Mouse (Mus musculus): ENCODE measurements around the gene Corin.

Corin gene

DNA sequence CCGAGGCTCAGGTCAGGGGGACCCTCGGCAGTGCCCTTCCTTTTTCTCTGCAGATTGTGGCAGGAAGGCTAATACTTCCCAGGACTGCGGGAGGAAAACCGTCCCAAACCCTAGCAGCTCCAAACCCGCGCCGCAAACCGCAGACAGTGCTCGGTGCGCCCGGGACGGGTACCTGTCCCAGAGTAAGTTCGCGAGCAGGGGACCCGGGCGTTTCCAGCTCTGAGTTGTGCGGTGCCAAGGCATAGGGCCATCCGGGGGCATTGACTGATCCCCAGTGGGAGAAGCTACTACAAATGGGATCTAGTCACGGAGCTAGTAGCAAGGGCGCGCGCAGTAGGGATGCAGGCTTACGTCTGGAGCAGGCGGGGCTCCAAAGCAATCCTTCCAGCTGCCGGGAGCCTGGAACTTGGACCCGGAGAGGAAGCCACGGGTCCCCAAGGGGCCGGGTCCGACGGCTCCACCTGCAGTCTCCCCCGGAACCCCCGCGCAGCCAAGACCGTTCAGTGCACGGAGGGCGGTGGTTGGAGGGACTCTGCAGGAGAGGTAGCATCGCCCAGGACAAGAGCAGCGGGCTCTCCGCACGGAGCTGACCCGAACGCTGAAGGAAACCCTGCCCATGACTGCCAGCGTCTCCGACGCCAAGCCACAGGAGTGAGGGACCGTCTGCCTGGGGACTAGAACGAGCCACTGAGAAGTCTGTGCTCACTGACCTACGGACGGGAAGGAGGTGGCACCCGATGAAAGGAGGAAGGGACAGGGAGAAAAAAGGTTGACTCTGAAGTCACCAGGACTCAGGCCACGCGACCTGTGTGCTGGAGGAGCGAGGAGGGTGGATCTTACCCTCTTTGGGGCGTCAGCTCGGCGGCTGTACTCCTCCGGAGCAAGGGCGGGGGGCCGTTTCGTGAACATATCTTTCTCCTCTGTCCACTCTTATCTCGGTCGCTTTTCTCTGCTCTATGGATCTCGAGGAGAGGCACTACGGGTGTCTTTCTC, at the start of gene Corin:
Gene Corin, minus strand, starts transcription at position 943 of the 993 bp plus-strand sequence.
- DNase-seq (ENCODE audit: low spot score), result no peak

DNA sequence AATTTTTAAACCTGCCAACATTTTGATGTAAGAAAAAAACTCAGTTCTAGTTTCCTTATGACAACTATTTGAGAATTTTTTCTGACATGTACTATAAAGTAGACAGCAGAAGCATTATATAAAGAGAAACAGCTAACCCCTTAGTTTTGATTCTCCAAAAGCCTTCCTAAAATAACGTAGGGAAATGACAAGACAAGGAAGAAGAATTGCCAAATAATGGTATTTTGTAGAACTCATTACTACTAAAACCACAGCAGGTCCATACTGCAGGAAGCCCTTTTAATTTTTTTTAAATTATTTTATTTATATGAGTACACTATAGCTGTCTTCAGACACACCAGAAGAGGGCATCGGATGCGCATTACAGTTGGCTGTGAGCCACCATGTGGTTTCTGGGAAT, 46.9 kb upstream of the Corin start:
- no peak for DNase-seq (ENCODE audit: low spot score)

DNA sequence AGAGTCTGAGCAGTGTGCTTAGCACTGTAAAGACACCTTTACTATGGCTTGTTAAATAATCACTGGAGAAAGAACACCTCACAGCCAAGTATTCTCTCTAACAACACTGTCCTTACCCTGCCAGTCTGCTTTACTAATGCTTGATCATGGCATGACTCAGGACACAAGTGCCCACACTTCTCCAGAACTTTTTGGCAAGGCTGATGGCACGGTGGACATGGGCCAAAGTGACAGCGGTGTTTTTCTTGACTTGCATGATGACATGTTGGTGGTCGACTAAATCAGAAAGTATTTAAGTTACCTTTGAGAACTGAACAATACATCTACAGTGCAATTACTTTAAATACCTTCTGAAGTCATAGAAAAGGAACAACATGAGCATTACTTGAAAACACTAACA, 24.6 kb upstream of the Corin start:
- DNase-seq (ENCODE audit: low spot score), result no peak

DNA sequence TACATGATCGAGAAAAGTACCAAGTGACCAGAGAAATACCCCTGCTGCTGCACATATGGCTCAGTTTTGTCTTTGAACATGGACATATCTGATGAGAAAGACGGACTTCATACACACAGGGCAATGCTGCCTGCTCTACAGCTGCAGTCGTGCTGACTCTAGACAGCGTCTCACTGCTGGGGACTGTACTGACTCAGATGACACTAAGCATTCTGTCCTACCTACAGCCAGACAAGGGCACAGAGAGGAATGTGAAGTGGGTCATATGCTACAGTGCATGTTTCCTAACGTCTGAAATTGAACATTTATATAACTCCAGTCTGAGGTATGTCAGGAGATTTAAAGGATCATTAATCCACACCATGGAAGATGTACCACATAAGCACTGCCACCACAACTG, 9.5 kb upstream of the Corin start:
- no peak for DNase-seq (ENCODE audit: low spot score)

DNA sequence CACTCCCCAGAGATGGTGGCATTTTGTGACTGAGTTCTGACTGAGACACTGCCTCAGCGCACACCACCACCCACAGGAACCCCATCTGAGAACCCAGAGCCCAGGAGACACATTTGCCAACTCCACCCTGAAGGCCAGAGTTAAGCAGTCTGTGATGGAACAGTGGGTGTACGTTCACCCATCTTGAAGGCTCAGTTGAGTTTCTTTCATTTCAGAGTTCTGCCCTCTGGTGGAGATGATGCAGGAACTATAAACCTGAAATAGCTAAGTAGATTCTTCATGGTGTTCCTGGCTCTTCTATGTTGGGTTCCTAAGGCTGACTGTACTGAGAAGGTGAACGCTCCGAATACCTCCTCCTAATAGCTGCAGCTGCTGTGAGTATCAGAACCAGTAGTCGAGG, 1.5 kb upstream of the Corin start:
- DNase-seq (ENCODE audit: low spot score), result no peak

DNA sequence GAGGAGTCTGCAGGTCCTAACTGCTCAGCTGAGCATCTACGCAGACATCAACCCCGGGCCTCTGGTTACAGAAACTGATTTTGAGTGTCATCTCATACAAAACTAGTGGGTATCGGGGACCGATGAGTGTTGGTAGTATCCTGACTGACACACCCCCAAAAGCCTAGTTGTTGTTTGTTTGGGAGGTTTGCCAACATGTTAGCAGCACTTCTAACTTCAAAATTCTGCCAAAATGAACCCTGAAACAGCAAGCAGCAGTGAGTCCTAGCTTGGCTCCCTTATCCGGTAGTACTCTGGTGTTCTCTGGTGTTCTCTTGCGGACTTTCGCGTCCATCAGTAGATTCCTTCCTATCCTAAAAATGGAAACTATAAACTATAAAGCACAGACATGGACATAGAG, 1.5 kb downstream of the Corin start:
- DNase-seq (ENCODE audit: low spot score), result no peak

DNA sequence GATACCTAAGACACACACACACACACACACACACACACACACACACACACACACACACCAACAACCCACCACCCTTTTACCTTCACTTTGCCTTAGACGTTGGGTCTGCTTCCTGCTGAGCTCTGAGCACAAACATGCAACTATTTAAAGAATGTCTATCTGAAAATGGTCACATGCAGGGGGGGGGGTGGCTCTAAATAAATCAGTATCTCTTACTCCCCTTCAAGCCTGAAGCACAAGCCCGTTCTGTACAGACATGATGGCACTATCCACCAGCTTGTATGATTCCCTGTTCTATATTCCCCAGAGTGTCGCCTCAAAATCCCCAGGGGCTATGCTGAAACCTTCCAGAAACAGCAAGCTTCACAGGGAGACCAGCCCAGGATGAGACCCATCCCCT, 2.5 kb downstream of the Corin start:
- DNase-seq (ENCODE audit: low spot score), result no peak

DNA sequence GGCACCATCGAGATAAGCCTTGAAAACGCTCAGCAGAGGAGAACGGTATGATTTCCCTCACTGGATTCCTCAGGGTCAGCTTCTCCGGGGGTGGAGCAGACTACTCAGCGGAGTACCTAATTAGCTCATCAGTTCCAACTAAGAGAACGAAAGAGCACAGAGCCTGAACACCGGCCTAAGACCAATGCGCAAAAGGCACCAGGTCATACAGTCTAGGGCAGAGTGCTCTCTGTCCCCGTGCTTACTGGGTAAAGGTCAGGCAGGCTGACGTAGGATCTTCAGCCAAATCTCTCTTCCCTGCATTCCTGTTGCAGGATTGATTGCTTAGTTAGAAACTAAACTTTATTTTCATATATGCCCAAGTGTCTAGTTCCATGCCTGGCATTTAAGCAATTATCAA, 6.0 kb downstream of the Corin start:
- no peak for DNase-seq (ENCODE audit: low spot score)

DNA sequence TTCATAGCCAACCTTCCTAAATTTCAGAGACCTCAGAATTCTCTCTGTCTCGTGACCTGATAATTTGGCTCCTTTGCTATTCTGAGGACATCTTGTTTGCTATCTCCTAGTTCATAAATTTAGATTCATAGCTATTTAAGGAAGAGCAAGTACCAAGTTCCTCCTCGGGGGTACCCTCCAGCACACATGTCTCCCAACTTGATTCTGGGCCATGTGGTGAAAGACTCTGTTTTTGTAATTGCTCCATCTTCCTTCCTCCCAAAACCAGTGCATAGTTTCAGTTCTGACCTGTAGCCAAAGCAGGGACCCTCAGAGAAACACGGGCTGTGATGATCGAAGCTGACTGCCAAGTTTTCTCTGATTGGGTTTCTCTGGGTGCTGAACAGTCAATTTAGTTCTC, 7.5 kb downstream of the Corin start:
- no peak for DNase-seq (ENCODE audit: low spot score)

DNA sequence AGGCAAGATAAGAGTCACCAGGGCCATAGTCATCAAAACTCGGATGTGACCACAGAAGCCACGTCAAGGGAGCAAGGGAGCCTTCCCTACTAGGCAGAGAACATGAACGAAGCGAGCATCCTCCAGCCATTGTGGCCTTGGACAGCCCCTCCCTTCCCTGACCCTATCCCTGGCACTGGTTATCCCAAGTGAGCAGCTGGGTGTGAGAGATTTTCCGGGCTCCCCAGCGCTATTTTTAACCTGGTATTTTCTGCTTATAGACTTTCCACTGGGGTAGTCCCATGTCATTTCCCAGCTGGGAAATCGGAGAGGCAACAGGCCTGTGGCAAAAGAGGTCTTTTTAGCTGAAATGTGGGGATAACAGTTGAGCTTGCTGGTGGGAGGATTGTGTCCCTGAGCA, 10.4 kb downstream of the Corin start:
- no peak for DNase-seq (ENCODE audit: low spot score)

DNA sequence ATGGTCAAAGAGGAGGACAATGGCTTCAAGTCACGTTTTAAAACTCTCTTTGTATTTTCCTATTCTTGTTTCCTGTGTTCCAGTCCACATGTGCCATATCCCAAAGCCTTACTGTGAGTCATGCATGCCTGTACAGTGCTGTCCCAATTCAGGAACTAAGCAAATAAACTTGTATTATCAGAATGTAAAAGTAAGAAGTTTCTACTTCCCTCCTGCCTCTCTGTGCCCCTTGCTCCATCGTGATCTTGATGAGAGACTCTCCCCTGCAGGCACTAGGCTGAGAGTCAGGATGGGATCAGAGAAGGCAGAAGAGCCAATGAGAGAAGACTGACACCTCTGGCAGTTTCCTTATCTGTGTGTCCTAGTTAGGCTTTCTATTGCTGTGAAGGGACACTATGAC, 13.0 kb downstream of the Corin start:
- DNase-seq (ENCODE audit: low spot score), result no peak

DNA sequence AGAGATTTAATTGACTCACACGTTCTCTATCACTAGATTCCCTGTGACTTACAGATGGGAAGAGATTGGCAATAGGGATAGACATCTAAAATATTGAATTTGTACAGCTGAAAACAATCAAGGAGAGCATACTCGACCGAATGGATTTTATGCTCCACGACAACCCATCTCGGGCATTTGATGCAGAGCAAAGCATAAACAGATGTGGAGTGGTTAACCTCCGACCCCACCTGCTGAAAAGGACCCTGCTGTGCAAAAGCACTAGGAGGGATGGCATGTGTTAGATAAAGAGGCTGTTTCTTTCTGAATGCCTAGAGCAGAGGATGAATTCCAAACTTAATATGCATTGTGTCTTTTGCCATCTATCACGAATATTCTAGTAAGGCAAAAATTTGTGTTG, 23.8 kb downstream of the Corin start:
- no peak for DNase-seq (ENCODE audit: low spot score)

DNA sequence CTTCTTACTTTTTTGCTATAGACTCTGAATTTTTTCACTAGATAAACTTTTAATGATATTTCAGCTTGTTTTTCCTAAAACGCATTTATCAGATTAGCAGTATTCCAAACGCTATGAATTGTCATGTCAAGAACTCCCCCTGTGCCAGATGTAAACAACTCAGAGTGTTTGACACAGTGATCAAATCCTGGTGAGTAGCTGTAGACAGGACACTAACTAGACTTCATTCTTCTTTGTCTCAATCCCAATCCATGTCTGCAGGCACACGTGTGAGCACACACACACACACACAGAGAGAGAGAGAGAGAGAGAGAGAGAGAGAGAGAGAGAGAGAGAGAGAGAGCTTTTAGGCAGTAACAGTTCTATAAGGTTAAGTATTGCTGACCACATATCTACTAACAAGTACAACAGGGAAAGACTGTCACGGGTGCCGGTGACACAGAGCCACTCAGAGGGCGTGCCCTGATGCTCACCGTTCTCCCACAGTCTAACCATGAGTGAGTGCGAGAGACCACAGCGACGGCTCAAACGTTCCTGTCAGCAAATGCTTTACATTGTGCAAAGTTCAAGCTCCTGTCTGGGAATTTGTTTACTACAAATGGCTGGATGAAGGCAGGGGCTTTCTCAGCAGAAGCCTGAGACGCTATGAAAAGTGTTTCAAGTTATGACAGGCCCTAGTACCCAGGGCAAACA, 31.8 kb downstream of the Corin start:
- DNase-seq (ENCODE audit: low spot score), result no peak

DNA sequence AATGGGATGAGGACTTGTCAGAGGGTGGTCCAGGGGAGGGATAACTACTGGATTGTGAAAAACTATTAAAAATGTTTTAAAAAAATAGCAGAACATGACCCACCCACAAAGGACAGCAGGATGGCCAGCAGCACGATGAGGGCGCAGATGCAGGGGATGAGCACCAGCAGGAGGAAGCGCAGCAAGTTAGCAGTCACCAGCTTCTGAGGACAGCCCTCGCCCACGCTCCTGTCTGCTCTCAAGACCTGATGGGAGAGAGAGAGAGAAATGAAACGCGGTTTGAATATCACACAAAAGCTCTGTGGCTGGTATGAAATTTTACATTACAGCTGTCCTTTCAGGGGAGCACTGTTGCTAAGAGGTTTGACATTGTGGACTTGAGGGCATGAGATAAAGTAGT, 32.5 kb downstream of the Corin start:
- no peak for DNase-seq (ENCODE audit: low spot score)

DNA sequence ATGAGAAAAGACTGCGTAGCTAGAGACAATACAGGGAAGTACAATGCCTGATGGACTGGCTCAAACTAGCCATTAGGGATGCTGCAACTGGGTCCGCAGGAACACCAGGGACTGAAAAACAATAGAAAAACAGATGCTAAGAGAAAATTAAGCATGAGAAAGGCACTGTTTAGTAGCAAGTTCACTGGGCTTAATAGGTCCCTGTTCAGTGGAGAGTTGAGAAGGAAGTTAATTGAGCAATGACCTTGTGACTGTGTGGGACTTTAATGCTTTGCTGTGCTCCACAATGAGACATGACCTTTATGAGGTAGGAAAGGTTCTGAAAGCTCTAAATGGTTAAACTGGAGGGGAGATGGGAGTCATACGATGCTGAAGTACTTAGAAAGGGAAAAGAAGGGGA, 39.3 kb downstream of the Corin start:
- DNase-seq (ENCODE audit: low spot score), result no peak

DNA sequence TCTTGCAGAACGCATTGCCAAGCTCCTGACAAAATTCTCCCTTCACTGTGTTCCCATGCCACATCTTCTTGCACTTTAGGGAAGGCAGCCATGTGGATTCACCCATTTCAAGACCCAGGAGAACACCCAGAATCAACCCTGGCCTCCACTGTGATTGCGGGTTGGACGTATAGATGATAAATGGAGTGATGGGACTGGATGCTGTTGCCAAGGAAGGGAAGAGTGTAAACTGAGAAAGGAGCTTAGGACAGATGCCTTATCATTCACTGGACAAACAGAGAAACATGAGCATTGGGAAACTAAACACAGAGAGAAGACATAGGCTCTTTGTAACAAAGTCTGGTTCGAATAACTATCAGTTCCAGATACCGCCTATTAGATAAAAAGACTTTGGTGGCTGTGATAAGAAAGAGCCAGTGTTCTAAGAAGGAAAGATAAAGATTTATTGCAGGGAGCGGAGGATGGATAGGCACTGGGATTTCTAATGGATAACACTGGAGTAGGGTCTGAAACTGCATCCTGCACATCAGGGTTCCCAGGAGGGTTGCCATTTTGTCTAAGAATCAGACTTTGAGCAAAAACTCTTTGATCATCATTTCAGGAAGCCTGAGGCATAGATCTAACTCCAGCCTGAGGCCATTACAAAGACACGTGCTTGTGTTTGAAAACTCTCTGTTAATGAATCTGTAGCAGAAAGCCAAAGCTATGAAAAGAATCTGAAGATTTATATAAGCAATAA, 44.7 kb downstream of the Corin start:
- DNase-seq (ENCODE audit: low spot score), result no peak

DNA sequence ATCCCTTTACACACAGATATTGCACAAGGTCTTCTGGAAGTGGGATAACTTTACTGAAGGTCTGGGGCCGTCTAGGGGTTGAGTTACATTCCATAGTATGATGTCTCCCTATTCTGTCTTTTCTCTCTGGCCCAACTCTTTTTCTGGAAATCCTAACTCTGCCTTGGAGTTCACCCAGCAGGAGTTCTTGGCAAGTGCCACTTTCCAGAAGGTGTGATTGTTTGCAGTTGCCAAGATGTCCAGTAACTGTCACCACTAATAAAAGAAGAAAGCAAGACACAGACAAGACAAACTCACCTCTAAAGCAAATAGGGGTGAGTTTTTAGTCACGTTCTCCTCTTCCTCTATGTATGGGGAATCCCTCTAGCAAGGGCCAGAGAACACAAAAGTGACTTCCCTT, 50.6 kb downstream of the Corin start:
- DNase-seq (ENCODE audit: low spot score), result no peak

DNA sequence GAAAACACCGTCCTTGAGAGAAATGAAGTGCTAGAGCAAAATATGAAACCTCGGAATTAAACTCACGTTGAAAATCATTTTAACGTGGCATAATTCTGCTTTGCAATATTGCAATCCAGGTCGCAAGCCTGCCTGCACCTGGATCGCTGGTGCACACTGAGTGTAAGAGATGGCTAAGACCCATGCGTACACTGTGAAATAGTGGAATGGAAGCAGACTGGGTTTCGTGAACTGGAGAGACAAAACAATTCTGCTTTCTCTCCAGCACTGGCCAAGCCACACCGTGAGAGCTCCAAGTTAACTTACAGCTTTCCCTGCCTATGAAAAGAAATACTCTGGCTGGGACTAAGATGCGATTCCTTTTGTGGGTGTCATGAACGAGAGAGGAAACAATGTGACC, 51.1 kb downstream of the Corin start:
- DNase-seq (ENCODE audit: low spot score), result no peak

DNA sequence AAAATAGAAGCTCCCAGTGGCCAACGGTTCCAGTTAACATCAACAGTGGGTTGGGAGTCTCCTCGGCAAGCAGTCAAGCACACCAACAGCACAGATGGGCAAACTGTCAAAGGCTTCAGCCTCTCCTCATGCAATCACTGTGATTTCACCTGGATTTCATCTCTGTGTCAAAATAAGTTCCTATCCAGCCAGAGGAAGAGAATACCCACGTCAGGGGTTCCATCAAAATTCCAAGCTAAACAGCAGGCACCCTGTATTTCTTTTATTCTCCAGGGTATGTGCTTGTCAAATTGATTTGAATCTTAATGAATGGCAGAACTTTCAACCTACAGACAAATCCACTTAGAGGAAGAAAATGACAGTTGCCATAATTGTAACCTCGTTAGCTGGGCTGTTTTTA, 51.5 kb downstream of the Corin start:
- DNase-seq (ENCODE audit: low spot score), result no peak

DNA sequence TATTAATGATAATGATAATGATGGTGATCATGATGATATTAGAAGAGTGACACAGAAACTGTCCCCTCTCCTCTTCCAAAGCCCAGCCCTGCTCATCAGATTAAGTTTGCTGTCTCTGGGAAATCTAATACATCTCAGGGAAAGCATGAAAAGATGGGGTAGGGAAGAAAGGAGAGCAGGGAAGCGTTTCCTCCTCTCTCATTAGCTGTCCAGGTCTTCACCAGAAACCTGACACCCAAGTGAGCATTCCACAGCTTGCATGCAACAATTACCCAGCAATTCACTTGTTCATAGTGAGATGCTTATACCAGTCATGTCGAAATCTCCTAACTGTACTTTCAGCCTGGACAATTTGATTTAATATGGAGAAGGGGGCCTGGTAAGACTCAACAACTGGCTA, 55.4 kb downstream of the Corin start:
- DNase-seq (ENCODE audit: low spot score), result no peak

DNA sequence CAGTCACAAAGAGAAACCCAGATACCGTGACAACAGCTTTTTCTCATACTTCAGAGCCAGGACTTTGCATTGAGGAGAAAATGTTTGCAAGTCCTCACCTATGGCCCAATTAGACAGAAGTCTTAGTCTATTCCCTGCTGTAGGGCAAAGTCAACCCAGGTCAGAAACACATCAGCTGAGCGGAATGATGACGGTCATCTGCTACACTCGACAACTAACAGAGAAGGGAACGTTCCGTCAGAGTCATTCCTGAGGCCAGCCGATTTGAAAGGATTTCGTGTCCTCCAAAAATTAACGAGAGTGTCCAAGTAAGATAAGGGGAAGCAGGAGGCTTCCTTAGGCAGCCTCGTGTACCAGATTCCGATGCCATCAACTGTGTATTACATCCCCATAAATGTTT, 58.2 kb downstream of the Corin start:
- no peak for DNase-seq (ENCODE audit: low spot score)

DNA sequence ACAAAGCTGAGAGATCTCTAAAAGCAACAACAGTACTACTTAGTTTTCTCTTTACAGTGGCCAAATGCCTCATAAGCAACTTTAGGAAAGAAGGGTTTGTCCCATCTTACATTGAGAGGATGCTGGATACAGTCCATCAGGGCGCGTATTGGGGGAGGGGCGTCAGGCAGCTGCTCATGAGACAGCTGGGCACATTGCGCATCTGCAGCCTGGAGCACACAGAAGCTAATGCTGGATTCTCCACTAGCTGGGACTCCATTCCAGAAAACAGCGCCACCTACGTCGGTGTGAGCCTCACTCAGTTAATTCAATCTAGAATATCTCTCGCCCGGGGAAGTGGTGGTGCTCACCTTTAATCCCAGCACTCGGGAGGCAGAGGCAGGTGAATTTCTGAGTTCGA, 60.3 kb downstream of the Corin start:
- no peak for DNase-seq (ENCODE audit: low spot score)

DNA sequence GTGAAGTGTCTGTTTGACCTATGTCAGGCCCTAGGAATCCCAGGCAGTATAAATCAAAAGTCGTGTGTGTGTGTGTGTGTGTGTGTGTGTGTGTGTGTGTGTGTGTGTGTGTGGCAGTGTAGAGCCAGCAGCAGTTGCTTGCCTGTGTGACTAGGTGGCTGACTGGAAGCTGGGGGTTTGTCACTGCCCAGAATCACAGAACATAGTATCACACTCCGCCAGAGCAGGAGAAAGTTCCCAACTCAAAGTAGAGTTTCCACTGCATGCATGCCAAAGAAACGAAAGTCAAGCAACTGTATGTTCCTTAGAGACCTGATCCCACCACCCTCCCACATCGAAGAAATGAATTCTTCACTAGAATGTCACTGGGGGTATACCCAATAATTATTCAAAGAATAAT, 61.3 kb downstream of the Corin start:
- DNase-seq (ENCODE audit: low spot score), result no peak

Data from c-Kit-positive CD71-positive TER-119-positive erythroid progenitor cells, embryonic 14.5 days (primary cell).